Mouse (Mus musculus): ENCODE results near the gene Onecut1.

The Onecut1 gene

GRCm38 (mm10) chr9:74861561-74861980, at the start of gene Onecut1:
TSS of gene Onecut1 (plus strand) at chr9:74861921.
- DNase-seq: peak in 1 of 2 experiments; percentile 24

DNA sequence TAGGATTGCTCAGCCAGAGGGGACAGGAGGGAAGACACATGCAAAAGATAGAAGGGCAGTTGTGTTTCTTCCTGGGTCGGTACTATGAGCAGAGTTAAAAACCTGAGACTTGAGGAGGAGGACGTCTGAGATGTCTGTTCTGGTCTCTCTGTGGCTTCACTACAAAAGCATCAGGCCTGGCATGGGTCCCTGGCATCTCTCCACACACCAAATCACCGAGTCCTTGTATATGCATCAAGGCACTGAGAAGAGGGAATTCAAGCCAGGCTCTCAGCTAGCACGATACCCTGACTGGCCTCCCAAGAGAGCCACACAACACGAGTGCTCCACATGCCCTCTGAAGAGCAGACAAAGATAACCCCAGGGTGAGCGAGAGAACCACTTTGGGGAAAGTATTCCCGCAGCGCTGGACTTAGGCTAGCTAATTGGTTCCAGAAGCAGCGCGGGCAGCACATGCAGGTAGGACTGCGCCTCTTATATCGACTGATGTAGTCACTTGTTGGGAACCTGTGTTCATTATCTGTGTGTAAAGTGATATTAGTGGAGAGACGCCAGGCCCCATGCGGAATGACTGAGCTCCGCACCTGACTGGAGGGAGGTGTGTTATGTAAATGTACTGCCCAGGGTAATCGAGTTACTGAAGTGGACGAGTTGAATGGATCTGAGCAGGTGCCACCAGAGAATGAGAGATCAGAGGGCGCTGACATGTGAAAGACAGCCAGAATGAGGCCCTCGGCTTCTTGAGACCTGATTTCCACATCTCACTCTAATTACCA, 41.8 kb upstream of the Onecut1 start:
- no peak for DNase-seq

GRCm38 (mm10) chr9:74825102-74825501, 36.6 kb upstream of the Onecut1 start:
- no peak for DNase-seq

GRCm38 (mm10) chr9:74829206-74829605, 32.5 kb upstream of the Onecut1 start:
- DNase-seq: no peak

- no peak for DNase-seq
Observed at GRCm38 (mm10) chr9:74842890-74843289, 18.8 kb upstream of the Onecut1 start.

- DNase-seq: no peak
Observed at GRCm38 (mm10) chr9:74846867-74847830, 14.6 kb upstream of the Onecut1 start.

DNA sequence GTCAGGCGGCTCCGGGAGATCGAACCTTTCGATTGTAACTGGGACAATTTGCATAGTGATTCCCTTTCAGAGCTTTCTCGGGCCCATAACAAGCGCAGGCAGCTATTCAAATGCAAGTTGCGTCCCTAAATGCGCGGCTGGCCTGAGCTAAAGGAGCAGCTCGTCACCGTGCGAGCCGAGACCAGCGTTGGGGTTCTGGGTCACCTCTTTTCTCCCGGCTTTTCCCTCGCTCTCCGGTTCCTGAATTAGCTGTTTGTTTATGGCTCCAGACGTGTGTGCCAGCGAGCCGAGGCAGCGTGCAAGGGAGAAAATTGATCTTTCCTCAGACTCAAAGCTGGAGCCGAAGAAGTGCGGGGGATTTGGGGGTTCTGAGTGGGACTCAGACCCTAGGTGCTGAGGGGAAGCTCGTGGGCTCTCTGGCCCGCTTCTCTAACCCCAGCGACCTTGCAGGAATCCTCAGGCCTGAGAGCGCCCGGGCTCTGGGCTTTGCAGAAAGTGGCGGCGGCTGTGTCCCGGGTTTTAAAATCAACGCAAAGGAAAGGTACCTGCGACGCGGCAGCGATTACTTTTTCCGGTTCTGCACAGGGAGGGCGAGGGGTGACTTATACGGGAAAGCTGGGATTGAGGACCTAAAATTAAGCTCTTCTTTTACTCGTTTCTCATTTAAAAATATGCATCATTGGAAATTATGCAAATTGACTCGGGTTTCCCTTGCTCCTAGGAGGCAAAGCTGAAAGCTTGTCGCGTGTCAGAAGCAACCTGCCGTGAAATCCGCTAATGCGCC, 13.1 kb upstream of the Onecut1 start:
- no peak for DNase-seq

DNA sequence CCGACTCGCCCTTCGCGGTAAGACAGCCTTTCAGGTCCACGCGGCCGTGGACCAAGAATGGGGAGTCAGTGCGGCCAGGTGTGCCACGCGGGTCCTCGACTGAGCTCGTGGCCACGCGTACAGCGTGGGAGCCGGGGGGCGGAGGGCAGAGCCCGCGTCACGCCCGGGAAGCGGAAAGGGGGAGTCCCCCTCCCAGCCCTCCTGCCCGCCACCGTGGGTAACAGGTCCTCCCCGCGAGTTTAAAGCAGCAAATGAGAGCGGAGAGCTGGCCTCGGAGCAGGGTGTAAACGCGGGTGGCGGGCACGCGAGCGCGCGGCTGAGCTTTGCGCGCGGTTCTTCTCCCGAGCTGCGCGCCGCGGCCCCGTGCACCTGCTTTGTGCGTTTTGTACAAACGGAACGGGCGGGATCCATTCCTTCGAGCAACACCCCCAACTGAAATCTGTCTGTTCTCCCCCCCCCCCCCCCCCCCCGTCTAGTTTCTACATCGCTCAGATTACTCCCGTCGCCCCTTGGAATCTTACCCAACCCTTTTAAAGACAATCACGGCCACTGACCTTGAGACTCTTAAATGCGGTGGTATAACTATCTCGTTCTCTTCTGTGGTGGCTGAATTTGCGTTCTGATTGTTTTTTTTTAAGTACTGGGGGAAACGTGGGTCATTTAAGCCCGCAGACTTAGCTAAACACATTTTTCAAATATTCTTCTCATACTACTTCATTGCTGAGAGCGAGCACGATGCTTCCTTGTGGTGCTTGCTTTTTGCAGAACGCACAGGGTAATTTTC, 12.3 kb upstream of the Onecut1 start:
- DNase-seq: no peak

DNA sequence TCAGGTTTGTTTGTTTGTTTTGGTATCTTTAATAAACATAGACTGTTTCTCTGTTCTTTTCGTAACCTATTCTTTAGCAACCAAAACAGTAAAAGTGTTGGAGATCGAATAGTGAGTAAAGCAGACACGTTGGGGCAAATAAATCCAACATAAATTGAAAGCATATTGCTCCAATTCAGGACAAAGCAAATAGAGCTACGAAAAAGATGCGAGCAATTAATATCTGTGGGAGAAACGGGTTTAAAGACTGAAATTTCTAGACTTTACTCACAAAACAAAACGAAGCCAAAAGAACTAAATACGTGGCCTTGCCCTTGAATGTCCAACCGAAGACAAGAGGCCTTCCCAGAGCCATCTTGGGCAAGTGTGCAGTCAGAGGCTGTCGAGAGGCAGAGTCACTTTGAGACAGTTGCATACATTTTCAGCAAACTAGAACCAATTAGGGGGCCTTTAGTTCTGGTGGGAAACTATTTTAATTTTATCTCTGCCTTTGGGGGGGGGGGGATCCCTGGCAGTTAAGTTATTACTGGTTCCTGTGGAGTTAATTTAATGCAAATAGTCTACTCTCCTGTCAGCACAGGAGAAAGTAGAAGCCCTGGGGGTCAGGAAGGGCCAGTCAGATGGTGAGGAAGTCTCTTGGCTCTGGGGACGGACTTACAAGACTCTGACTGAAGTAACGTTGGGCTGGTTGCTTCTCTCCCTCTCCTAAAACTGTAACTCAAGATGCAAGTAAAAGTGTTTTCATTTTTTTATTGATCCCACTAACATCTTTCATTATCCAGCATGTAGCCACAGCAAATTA, 11.5 kb upstream of the Onecut1 start:
- DNase-seq: no peak

DNA sequence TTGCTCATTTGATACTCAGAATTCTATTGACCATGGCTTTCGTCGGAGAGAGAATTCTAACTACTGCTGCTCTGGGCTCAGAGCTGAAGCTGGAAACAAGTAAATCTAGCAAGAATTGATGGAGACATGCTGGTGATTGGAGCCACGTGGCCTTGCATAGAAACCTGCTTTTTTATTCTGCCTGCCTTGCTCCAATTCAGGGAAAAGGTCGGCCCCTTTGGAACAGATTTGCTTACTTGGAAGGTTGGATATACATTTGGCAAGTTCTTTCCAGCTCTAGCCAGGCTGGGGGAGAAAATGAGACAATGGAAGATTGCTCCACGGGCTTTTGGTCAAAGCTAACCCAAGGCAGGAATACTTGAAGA, 11.0 kb upstream of the Onecut1 start:
- DNase-seq: no peak

DNA sequence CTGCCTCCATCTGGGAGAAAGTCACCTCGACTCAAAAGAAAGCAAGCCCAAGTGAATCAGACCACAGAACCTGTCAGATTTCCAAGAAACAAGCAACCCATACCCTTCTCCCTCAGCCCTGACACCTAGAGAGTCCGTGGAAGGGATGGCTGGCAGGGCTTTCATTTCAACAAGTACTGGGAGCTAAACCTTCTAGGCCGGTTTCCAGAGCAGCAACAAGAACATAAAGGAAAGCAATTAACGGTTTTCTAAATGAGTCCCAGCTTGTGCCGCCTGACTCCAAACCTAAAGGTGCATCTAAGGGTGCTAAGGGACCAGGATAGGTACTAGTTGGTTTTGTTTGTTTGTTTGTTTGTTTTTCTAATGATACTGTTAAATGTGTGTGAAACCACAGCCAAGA, 10.1 kb upstream of the Onecut1 start:
- no peak for DNase-seq

- DNase-seq: no peak
Observed at GRCm38 (mm10) chr9:74852361-74852760, 9.4 kb upstream of the Onecut1 start.

- no peak for DNase-seq
Observed at GRCm38 (mm10) chr9:74853191-74854072, 8.3 kb upstream of the Onecut1 start.

DNA sequence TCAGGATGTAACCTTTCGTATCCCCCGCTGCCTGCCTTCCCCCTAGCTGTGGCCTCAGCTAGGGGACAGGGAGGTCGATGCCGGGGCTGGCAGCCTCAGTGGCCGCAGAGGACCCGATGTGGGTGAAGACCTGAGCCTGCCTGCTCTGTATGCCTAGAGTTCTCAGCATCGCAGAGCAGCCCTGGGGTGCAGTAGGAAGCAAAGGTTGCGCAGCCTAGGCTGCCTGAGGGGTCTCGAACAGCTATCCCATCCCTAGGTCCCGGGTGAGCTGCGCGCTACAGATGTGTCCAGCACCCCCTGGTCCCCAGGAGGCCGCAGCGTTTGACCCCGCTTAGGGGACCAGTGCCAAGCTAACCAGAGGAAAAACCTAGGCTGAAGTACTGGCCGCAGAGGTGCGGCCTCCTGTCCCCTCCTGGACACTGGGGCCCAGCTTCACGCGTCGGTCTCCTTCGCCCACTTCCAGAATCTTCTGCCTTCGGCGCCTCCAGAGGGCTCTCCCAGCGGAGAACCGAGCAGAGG, 7.6 kb upstream of the Onecut1 start:
- DNase-seq: no peak

GRCm38 (mm10) chr9:74855446-74855845, 6.3 kb upstream of the Onecut1 start:
- DNase-seq: no peak

DNA sequence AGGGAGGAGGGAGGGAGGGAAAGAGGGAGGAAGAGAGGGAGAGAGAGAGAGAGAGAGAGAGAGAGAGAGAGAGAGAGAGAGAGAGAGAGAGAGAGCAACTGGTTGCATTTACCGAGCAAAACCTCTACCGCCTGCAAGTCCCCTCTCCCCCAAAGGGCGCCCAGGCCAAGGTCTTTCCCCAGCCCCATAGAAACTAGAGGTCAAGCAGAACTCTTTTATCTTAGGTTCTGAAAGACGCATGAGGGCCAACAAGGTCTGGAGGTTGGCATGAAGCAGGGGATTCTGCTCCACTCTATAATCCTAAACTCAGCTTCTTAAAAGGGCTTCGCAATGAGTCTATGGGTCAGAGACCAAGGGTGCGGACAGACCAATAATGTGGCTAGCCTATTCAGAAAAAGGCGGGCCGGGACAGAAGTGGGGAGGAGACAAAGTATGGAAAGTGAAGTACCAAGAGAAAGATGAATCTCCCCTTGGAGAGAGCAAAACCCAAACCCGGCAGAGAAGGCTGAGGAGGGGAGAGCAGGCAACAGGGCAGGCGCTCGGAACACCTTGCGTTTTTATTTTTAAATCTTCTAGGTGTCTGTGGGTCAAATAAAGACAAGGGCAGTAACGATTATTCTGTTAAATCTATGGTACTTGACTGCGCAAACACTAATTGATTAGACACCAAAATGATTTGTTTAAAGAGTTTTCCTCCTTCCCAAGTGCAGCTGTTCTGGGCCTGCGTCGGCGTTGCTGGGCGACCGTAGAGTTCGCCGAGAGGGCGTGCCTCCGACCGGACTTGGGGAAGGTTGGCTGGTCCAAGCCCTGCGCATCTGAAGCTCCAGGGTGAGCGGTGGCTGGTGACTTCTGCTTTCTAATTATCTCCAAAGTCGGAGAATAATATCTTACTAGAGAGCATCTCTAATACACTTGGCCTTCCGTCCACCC, 4.9 kb upstream of the Onecut1 start:
- DNase-seq: no peak

DNA sequence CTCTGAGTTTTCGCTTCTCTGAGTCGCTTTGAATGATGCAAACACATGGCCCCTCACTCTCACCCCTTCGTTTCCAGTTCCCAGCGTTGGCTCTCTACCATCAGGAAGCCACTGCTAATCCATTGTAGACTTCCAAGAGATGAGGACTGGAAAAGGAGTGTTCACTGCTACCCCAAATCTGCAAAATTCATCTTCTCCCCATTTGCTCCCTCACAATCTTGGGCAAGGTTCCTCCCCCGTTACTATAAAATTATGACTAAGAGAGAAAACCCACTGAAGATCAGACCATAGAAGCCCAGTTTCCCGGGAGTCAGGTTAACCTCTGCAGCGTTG, 4.2 kb upstream of the Onecut1 start:
- no peak for DNase-seq

DNA sequence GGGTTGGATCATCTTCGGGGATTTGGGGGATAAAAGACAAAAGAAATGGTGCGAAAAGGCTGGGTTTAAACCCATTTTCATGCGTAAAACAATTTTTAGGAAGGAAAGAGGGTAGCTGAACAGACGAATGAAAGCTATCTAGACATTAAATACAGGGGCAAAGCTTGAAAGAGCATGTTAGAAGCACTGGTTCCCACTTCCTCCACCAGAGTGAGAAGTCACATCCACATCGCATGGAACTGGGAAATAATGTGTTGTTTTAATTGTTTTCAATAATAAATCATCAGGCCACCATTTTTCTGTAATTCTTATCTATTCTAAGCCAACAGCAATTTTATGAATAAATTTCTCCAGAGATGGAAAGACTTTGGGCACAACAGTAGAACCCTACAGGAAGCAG, 3.6 kb upstream of the Onecut1 start:
- DNase-seq: no peak

GRCm38 (mm10) chr9:74860461-74860860, 1.3 kb upstream of the Onecut1 start:
- DNase-seq: no peak
